Mouse (Mus musculus): ENCODE data around the gene Gm44503.

DNA sequence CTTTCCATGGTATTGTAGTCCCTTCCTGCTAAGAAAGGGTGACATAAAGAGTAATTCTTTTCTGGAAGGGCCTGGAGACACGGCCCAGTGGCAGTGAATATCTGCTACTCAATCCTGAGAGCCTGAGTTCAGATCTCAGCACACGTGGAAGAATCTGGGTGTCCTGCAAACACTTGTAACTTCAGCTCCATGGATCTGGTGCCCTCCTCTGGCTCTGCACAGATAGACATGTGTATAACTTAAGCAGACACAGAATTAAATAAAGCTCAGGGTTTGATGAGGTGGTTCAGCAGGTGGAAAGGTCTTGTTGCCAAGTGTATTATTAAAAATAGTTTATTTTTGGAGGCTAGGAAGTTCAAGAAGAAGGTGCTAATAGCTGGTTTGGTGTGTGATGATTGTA is 41.8 kb downstream of the Gm44503 start:
- no peak for TF ChIP-seq CTCF (IDR thresholded peaks at IDR 0.05; ENCODE audit: low read depth, low read length)
- TF ChIP-seq GATA1 (IDR thresholded peaks at IDR 0.05; ENCODE audit: borderline replicate concordance, low read length) = no peak
- no peak for TF ChIP-seq TAL1 (conservative IDR thresholded peaks at IDR 0.05; ENCODE audit: low read depth, low read length)

Data from G1E (cell line).